ENCODE assay signal across 12 mouse cellular contexts in the genomic region with DNA sequence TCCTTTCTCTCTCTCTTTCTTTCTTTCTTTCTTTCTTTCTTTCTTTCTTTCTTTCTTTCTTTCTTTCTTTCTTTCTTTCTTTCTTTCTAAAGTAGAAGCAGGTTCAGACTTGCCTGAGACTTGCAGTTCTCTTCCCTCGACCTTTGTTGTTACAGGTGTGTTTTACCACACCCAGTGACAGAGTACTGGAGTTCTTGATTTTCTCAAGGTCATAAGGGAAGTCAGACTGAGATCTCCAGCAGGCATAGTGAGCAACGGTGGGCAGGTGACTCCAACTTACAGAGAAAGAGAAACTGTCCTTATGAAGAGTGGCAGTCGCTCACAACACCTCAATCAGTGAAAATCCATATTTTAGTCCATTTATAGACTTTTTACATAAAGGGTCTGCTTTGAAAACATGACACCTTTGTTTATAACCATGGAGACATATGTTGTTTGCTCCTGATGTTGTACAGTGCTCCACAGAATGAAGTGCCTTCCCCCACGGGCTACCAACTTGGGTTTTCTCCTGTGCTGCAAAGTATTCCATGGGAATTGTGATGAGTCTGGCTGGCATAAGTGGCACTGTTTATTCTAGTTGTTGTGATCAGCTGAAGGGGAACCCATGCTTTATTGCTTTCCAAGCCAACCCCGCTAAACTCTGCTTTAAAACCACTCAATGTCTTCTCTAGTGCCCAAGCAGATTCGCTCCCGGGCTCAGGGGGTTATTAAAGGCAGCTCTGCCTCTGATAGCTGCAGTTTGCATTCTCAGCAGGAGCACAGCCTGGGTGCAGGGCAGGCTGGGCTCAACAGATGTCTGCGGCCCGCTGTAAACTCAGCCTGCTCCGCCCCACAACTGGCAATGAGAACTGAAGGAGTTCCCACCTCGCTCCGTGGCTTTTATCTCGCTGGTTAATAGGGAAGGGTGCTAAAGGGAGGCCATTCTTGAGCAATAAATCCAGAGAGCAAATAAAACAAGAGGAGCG.
A peak's percentile ranks its signal among the peaks of the same experiment; 100 is the strongest.
DNase-seq lines count a peak whose midpoint lies in the region; ATAC-seq lines count a peak whose summit lies in the region.
"Had no signal": no experiment of that assay in that cellular context is flagged by ENCODE, and none has a peak within 500 bp of the region (broad histone marks: within the 10 kb centered on the region; RNA-seq: fewer than 3 reads in every experiment).

No protein-coding gene starts in this region.

- WGBS in forebrain, embryonic 16.5 days: 27% methylated on average over 14 of the region's 14 CpGs
- WGBS in forebrain, embryonic 11.5 days: 26% methylated on average over 14 of the region's 14 CpGs
- WGBS in stomach, embryonic 14.5 days: 22% methylated on average over 14 of the region's 14 CpGs

- ATAC-seq in forebrain, embryonic 16.5 days: peak; percentile 47; the same call in 1 of the 2 replicates
- ATAC-seq in forebrain, embryonic 11.5 days (replicated peaks; ENCODE audit: low FRiP score): no peak
- ATAC-seq in stomach, embryonic 14.5 days (ENCODE audit: insufficient number of reproducible peaks, insufficient read depth, low FRiP score, low read depth): 0 out of 2 replicates have a peak, but pooled peaks have one; percentile 61
- ATAC-seq: hindbrain, embryonic 16.5 days had no signal

- H3K4me2 ChIP-seq in forebrain, embryonic 16.5 days (ENCODE audit: low read length): no peak overlapping the region
- no peak overlapping the region for H3K4me2 ChIP-seq in forebrain, embryonic 11.5 days (ENCODE audit: low read depth, low read length, severe bottlenecking)
- no peak overlapping the region for H3K4me2 ChIP-seq in stomach, embryonic 14.5 days (replicated peaks; ENCODE audit: low read depth, low read length)
- H3K4me2 ChIP-seq: liver, embryonic 11.5 days had no signal

- H3K4me1 ChIP-seq in forebrain, embryonic 16.5 days (replicated peaks; ENCODE audit: control insufficient read depth, insufficient read depth, low read length): peaks cover 3% of the 10 kb centered on the region; the same call in 1 of the 2 replicates
- peaks cover 1% of the 10 kb centered on the region; the same call in 1 of the 2 replicates for H3K4me1 ChIP-seq in forebrain, embryonic 11.5 days (replicated peaks; ENCODE audit: control insufficient read depth, insufficient read depth, low read length)
- peaks cover 7% of the 10 kb centered on the region for H3K4me1 ChIP-seq in stomach, embryonic 14.5 days (ENCODE audit: control insufficient read depth, insufficient read depth, low read length)

- H3K9ac ChIP-seq in forebrain, embryonic 16.5 days (replicated peaks; ENCODE audit: low read depth, low read length): no peak overlapping the region
- H3K9ac ChIP-seq in forebrain, embryonic 11.5 days (ENCODE audit: low read length): no peak overlapping the region
- no peak overlapping the region for H3K9ac ChIP-seq in stomach, embryonic 14.5 days (replicated peaks; ENCODE audit: low read depth, low read length)

- DNase-seq in forebrain, embryonic 11.5 days (ENCODE audit: low spot score): no peak
- DNase-seq in lung, postnatal 10 days: peak; percentile 30
- no peak for DNase-seq in lung, postnatal 25 days (ENCODE audit: low spot score)
- DNase-seq in heart, postnatal 10 days: peak; percentile 36 to 38
- no peak for DNase-seq in cerebellum, adult 11-12 months
- DNase-seq in thymus, postnatal 0 days (ENCODE audit: low spot score): no peak
- DNase-seq: B cell, adult 2 months; cerebellum, adult 8-10 months had no signal

- H3K9me3 ChIP-seq in forebrain, embryonic 16.5 days (ENCODE audit: control insufficient read depth, low read length): no peaks in the 10 kb centered on the region
- H3K9me3 ChIP-seq in forebrain, embryonic 11.5 days (ENCODE audit: control insufficient read depth, low read length): no peaks in the 10 kb centered on the region
- H3K9me3 ChIP-seq in stomach, embryonic 14.5 days (ENCODE audit: control insufficient read depth, low read depth, low read length): no peaks in the 10 kb centered on the region

- H3K27me3 ChIP-seq in forebrain, embryonic 16.5 days (replicated peaks; ENCODE audit: control insufficient read depth, insufficient read depth, low read length): no peaks in the 10 kb centered on the region
- no peaks in the 10 kb centered on the region for H3K27me3 ChIP-seq in forebrain, embryonic 11.5 days (ENCODE audit: control insufficient read depth, insufficient read depth, low read length)
- H3K27me3 ChIP-seq in stomach, embryonic 14.5 days (ENCODE audit: control insufficient read depth, insufficient read depth, low read length): no peaks in the 10 kb centered on the region

- no peak overlapping the region for H3K4me3 ChIP-seq in forebrain, embryonic 16.5 days (replicated peaks; ENCODE audit: low read length)
- H3K4me3 ChIP-seq in forebrain, embryonic 11.5 days (ENCODE audit: low read depth, low read length): no peak overlapping the region
- no peak overlapping the region for H3K4me3 ChIP-seq in stomach, embryonic 14.5 days (ENCODE audit: low read depth, low read length)

- no peak overlapping the region for H3K27ac ChIP-seq in forebrain, embryonic 16.5 days (ENCODE audit: low read length)
- H3K27ac ChIP-seq in forebrain, embryonic 11.5 days (ENCODE audit: low read depth, low read length): no peak overlapping the region
- H3K27ac ChIP-seq in stomach, embryonic 14.5 days (ENCODE audit: low read length): no peak overlapping the region; the same call in 1 of the 2 replicates

- intact Hi-C loops in heart, postnatal 10 days (cut with DNase I): no loop called here

- H3K36me3 ChIP-seq in forebrain, embryonic 16.5 days (ENCODE audit: control insufficient read depth, insufficient read depth): no peaks in the 10 kb centered on the region
- no peaks in the 10 kb centered on the region for H3K36me3 ChIP-seq in forebrain, embryonic 11.5 days (ENCODE audit: control insufficient read depth, insufficient read depth, low read length)
- H3K36me3 ChIP-seq in stomach, embryonic 14.5 days (ENCODE audit: control insufficient read depth, insufficient read depth, low read length): no peaks in the 10 kb centered on the region

Comparison
In these comparisons a context has a peak if more than half of its experiments do, and no peak if none do; other contexts are left out.
1. DNase-seq: peak in lung, postnatal 10 days (single experiment) and heart, postnatal 10 days (2 of 2); none in forebrain, embryonic 11.5 days (single experiment), lung, postnatal 25 days (single experiment), cerebellum, adult 11-12 months (single experiment) and thymus, postnatal 0 days (single experiment).